Mouse (Mus musculus) urinary bladder, postnatal 25 days (tissue): Measurements from ENCODE around the gene Mapkbp1.

Experiments
- DNase-seq: peaks from one replicate; pipeline ENCODE4 v3.0.0; 2022; ENCODE audit warnings: low spot score

The Mapkbp1 gene

DNA sequence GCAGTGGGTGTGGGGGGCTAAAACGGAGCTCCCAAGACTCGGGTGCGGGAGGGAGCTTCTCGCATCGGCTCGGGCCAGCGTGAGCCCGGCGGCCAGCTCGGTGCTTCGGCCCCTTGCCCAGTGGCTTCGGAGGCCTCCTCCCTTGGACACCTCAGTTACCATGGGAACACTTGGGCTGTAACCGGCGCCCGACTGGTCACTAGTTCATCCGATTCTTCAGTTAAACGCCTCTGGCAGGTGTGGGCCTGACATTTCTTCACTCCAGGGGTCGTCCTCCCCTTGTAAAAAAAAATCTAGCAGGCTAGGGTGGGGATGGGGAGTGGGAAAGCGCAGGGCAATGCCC, at the start of gene Mapkbp1:
Gene Mapkbp1 (plus strand): TSS at position 163 of the 343 bp plus-strand sequence.
- no peak for DNase-seq

DNA sequence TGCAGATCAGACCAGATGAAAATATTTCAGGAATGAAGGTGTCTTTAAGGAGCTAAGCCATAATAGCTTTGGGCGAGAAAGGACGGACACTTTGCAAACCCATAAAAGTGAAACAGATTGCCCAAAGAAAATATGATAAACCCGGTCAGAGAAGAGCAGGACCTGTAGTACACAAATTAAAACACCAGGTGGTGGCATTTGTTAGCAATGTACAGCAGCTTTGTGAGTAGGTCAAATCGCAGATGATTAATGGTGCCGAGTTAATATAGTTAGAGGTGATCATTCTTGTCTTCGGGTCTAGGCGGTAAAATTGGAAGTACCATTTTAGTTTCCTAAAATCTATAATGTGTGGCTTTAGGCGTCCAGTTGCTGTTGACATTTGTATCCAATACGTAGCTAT, 1.9 kb upstream of the Mapkbp1 start:
- peak; percentile 41 for DNase-seq

DNA sequence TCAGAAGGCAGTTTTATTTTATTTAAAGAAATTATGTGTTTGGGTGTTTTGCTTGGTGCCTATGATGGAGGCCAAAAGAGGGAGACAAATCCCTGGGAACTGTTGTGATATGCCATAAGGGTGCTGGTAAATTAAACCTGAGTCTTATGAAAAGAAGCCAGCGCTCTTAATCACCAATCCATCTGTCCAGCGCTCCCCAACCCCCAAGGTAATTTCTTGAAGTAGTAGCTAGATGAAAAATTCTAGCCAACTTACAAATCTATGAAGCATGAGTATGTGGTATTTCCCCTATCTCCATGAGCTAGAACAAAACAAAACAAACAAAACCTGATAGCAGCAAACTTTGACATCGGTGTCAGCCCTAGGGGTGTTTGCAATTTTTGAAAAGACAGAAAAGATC, 1.2 kb upstream of the Mapkbp1 start:
- no peak for DNase-seq

DNA sequence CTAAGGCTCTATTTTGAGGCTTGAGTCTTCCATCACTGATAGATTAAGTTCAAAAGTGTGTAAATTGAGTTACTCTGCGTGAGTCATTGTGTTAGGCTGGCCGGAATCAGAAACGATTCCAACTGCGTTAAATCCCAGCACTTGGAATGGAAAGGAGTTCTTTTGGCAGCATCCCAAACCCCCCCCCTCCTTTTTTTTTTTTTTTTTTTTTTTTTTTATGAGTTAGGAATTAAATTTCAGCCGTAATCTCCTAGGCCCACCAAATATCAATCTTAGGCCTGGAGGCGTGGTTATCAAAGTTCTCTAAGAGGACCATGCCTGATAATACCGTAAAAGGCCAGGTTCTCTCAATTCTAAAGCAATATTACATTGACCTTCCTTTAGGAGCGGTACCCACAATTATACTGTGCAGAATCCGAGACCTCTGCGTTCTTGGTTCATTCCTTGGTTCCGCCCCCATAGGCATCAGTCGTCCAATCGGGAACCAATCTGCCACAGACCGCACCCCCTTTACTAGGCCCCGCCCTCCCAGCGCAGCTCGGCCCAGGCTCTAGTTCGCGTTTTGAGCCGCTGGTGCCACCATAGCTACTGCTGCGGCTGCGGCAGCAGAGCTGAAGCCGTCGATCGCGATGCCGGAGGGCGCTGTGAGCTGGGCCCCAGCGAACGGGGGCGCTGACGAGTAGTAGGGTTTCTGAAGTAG, 512 bp upstream of the Mapkbp1 start:
- DNase-seq: peak; percentile 93

DNA sequence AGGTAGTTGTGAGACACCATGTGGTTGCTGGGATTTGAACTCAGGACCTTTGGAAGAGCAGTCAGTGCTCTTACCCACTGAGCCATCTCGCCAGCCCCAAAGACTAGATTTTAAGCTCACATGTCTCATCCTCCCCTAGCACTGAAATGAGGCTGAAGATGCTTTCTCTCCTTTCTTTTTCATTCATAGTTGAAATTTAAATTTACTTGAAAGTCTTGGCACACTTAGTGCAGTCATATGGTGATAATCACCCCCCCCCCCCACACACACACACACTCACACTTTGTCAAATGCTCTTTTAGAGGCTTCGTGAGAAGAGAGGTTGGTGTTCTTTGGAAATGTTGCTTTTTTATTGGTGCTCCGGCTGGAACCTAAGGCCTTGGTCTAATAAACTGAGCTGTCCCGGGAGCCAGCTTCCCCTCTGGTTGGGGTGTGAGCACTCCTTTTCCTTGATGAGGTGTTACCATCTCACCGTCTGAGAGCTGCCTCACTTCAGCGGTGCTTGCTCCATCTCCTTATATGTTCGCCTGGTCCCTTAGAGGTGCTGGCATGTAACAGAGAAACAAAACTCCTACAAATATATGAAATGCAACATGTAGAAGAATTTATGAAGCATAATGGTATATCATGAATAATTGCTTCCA, 8.0 kb downstream of the Mapkbp1 start:
- DNase-seq: no peak

DNA sequence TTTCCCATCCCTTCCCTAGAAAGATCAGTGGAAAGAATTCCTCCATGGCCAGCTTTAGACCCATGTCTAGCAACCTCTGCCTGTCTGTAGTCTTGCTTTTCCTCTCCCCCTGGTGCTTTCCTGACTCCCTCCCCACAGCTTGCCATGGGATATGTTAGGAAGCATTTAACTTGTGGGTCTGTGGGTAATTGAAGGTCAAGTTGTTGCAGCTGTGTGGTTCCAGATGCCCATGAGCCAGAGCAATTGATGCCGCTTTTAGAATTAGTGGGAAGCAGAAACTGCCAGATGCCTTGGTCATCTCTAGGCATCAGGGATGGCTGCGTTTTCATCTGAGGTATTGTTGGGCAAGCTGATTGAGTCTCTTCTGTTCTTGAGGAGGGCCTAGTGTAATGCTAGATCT, 9.1 kb downstream of the Mapkbp1 start:
- no peak for DNase-seq

DNA sequence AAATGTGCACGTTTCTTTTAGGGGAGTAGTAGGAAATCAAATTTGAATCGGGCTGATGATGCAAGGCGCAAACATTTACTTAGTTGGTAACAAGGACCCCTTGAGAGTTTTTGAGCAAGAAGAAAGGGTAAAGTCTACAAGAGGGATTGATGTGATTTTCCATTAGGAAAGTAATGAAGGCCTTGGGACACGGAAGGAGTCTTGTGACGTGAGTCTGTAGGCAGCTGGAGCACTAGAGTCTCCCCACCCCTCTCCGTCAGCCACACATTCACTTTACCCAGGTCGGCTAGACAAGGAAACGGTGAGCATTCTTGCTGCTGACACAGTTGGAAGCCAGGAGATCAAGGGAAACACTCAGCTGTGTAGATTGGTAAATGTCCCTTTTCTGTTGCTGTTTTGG, 13.4 kb downstream of the Mapkbp1 start:
- DNase-seq: no peak

DNA sequence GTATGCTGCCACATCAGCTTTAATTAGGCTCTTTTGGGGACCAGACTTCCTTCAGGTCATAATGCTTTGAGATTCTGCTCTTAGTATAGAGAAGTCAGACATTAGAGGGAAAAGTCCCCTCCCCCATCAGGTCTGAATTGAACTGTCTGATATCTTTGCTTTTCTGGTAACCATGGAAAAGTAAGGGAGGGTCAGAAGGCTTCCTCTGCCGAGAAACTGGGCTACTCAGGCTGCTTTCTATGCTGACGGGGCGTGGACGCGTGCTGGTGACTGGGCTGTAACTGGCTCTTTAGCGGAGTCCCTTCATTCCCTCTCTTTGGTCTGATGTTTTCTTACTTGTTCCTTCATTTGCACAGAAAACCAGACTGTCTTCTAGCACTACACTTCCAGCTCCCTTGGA, 13.9 kb downstream of the Mapkbp1 start:
- DNase-seq: no peak

DNA sequence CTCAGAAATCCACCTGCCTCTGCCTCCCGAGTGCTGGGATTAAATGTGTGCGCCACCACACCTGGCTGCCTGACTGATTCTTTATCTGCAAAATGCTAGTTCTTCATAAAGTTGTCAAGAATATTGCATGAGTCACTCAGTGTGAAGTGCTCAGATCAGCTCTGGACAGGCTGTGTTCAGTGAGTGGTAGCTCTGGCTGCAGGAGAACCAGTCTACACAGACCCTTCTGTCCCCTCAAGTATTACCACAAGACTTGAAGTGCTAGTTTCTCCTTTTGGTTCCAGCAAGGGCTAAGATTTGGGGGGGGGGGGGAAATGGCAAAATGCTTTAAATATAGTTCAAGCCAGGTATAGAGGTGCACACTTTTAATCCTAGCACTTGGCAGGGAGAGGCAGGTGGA, 14.9 kb downstream of the Mapkbp1 start:
- DNase-seq: no peak

DNA sequence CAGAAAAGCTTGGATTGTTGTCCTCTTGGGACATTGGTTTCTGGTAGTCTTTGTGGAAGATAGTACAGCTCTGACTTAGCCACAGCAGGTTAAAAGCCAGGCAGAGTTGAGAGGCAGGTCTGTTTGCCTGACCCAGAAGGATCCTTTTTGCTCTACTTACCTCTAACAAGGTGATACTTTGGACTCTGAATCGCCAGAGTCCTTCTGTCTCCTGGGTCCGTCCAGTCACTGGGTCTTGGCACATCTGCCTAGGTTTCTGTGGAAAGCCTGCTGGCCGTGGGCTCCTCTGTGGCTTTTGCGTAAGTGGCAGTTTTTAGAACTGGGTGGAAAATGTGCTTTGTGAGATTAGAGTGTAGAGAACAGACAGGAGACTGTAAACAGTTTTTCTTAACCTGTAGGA, 16.5 kb downstream of the Mapkbp1 start:
- DNase-seq: no peak

DNA sequence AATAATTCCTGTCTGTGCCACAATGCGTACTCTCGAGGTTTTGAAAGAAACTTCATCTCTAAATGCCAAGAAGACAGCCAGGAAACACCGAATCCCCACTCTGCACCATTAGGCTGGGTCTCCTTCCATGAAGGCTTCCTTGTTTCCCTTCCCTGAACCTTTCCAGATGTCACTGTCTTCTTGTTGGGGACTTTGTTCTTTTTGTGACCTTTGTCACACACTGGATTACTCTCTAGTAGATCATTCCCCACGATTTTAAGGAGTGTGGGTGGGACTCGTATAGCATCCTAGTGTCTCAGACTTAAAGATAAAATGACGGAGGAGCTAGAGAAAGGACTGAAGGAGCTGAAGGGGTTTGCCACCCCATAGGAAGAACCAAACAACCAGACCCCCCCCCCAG, 18.4 kb downstream of the Mapkbp1 start:
- DNase-seq: no peak

DNA sequence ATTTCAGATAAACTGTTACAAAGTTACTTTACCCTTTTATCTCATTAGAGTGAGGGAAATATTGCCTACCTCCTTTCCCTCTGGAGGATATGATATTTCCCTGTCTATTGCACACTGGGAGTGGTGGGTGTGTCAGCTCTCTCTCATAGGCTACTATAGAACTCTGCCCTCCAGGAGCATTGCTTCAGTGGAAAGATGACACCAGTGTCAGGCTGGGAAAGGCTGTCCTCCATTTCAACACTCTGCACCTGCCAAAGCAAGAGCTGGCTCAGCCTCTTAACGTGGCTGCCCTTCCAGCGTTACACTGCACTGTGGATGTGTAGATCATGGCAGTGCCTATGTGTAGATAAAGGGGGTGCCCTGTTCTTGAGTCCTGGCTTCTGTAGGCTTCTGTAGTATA, 19.9 kb downstream of the Mapkbp1 start:
- DNase-seq: no peak

DNA sequence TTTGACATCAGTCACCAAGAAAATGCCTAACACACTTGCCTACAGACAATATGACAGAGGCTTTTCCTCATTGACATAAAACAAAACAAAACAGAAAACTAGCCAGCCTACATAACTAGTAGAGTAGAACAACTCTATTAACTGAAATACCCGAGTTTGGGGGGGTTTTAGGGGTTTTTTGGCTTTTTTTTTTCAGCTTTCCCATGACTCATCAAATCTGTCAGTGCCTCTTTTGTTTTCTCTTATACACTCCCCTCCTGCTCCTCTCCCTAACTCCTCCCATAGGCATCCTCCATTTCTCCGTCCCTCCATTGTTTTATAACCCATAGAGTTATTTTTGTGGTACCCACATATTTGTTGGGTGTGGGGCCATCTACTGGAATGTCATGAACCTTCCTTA, 21.0 kb downstream of the Mapkbp1 start:
- DNase-seq: no peak

DNA sequence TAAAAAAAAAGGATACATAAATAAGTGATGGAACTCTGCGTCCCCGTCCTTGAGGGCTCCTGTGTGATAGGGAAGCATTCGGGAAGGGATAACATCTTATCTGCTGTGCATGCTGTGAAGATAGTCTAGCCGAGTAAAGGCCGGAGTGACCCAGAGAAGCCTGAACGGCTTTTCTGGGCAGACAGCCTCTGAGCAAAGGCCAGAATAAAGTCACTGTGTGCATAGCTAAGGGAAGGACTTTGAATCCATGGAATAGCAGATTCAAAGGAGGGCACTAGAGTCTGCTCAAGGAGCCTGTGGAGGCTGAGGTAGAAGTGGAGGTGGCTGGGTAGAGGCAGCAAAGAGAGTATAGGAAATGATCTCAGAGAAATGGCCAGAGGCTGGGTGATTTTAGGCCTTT, 22.3 kb downstream of the Mapkbp1 start:
- no peak for DNase-seq

DNA sequence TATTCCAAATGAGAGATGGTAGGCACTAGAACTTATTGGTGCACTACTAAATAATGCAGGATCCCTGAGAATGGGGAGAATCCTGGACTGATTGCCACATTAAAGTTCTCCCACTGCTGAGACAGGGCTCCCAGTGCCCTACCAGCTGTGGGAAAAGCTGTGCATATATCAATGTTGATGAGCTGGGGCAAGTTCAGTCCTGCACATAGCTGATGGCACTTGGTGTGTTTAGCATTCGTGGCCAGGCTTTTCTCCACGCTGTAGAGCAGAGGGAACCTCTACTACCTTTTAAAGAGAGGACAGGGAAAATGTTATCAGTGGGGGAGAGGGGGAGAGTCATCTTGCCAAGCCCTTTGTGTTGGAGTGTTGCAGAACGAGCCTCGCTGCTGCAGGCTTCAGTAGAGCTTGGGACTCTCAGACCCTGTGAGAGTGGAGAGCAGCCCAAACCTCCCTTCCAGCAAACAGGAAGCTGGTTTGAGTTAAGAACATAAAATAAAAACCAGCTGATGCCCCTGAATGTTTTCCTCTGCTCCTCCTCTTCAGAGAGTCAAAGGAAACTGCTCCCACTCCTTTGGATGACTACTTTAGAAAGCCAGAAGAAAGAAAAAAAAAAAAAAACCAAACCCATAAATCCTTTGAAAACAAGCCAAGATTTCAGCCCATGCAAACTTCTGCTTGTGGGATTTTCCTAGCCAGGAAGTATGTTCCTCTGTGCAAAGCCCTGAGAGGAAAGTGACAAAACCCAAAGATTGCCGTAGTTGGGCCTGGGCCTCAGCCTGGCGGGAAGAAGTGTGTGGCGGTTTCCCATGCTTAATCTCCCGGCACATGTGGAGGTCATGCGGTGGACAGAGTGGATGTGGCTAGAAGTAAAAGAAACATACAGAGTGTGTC, 23.1 kb downstream of the Mapkbp1 start:
- no peak for DNase-seq

DNA sequence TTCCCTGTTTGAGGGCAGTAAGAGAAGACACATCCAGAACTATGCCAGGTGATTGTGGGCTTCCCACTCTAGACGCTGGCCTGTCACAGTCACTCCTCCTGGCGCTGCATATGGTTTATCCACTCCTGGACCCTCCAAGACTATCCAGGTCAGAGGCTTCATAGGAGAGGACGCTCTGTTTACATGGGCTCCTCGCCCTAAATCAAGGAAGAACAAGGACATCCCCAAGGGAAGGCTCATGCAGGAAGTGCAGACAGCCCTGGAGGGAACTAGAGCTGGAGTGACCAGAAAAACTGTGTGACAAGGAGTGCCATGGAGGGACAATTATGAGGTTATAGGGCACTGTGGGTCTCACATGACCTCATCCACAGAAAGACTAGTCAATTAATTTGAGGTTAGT, 24.9 kb downstream of the Mapkbp1 start:
- DNase-seq: no peak

DNA sequence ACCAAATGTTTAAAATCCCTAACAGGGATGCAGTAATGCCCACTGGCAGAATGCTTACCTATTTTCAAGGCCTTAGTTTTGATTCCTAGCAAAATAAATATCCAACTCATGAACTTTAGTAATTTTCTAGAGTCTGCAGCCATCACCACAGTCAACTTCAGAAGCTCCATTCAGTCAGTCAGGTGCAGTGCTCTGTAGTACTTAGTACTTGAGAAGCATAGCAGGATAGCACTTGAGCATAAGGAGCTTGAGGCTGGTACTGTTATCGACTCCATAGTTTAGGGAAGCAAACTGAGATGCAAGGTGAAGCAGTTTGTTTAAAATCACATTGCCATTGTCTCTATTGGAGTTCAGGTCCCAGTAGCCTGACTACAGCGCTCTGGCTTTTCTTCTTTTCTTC, 27.2 kb downstream of the Mapkbp1 start:
- no peak for DNase-seq

DNA sequence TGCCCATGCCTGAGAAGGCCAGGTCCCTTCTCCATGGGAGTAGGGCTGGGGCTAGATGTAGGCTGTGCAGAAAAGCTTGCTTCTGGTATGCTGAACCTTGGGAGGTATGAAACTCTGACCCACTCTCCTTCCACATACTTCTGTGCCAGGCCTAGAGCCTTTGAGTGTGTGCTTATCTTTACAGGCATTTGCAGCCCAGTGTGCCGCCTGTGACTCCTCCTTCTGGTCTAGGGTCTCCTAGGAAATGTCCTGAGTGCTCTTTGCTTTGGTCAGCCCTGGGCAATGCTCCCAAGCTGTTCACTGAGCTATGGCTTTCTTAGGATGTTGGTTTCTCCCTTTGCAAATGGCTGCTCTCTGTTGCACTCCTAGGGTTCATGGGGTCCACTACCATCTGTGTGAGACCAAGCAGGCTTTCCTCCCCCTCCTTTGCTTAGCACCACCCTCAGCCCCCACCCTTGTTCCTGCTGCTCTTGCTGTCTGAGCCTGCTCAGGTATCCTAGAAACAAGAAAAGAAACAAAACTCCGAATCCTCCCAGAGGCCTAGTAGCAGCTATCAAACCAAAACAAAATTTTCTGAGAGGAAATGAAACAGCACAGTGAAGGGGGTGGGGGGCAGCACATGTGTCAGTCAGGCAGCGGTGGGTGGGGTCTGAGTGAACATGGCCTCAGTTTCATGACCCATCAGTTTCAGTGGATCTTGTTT, 28.5 kb downstream of the Mapkbp1 start:
- no peak for DNase-seq

DNA sequence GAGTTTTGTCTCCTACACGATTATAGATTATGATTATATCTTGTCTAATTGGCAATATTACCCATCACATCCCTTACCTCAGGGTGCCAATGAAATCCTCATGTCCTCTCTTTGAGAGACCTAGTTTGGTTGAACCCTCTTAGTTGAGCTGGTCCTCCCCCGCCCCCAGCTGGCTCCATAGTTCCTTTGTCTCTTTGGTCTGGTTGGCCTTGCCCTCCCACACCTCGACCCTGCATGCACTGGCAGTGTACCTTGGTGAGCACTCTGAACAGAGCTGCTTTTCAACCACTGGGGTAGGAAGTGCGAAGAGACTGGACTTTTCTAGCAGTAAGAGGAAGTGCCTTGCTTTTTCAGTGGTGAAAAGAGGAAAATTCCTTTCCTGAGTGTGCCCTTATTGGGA, 29.5 kb downstream of the Mapkbp1 start:
- DNase-seq: no peak

DNA sequence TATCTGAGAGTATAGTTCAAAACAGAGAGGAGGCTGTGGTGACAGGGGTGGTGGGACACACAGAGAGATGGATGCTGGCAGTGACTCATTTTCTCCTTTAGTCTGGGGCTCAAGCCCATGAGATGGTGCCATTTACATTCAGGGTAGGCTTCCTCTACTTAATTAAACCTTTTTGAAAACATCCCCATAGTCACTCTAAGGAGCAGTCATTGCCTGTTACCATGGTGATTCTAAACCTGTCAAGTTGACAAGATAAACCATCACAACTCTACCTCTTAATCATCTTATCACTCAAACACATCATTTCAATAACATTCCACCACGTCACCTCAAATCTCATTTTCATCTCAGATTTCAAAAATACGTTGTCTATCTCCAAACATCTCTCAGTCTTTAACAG, 31.5 kb downstream of the Mapkbp1 start:
- no peak for DNase-seq

DNA sequence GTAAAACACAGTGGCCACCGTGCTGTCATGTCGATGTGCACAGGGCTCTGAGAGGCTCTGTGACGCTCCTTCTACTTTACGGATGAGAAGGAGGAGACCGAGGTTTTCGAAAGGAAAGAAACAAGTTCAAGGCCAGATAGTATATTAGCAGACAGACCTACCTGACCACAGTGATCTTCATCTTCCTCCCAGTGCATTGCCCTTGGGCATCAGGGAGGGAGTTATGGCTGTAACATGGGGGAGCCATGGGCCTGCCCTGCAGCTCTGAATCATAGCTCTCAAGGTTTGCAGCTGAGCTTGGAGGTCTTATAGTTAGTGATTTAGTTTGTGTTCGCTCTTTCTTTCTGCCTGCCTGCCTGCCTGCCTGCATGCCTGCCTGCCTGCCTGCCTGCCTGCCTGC, 34.2 kb downstream of the Mapkbp1 start:
- DNase-seq: no peak

DNA sequence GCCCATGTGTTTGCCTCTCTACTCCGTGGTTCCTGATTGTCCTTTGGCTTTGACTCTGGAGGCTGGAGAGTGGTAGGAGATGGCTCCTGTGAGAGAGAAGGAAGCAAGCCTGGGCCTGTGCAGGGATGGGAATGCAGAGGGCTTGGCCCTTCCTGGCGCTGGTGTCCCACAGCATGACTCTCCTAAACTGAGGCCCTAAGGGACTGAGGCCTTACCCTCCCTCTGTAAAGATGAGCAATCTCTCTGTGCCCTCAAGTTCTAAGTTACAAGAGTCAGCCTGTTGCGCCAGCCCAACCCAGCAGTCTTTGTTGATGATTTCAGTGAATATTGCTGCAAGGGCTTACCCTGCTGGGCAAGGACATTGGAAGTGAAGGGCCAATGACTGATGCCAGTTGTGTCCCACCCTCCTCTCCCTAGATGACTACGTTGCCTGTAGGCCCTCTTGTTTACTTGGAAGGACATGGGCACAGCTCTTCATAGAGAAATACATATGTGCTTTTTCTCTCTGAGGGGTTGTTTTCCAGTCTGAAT, 35.2 kb downstream of the Mapkbp1 start:
- no peak for DNase-seq
